Mouse (Mus musculus): ENCODE measurements around the gene Olfr692. TPM values are rescaled to one million over a fixed set of nuclear protein-coding genes. Genes with fewer than 3 reads are reported as not detected.

Olfr692 gene
- total and polyA plus RNA-seq, 3 experiments = not detected

DNA sequence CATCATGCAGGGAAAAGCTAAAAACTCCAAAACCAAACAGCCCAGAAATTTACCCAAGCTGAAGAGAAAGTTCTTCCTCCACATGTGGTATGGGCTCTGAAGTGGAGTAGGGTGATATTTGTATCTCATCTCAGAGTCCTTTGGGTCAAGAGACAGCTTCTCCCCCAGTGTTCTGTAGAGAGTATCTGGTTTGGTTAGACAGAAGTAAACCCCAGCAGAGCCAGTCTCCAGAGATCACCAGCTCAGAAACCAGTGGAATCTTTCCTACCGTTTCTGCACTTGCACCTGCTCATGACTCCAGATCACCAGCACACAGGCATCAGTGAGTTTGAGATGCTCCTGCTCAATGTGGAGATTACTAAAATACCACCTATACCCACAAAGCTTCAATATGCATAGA is 34.0 kb upstream of the Olfr692 start, which contains the start of gene Olfr690:
Gene Olfr690, minus strand, starts transcription at position 101 of the 400 bp plus-strand sequence.
- Histone ChIP-seq H3K27ac (ENCODE audit: insufficient read depth, low read depth) (no peak within 1 kb of the TSS), H3K4me3 (replicated peaks in 1 of 3; ENCODE audit: low read depth in 2 of 3, low read length in 2 of 3, poor library complexity in 1 of 3) (no peak within 1 kb of the TSS), H3K9ac (ENCODE audit: insufficient read depth, low read depth) (no peak within 1 kb of the TSS), H3K79me2 (replicated peaks; ENCODE audit: control insufficient read depth, extremely low read depth, insufficient read depth, poor library complexity, severe bottlenecking) (no peaks in the 10 kb centered on the region), H3K9me3 (replicated peaks; ENCODE audit: low read length) (no peaks in the 10 kb centered on the region), H3K36me3 (replicated peaks in 1 of 2; ENCODE audit: control insufficient read depth in 1 of 2, insufficient read depth in 1 of 2, low read length in 1 of 2) (no peaks in the 10 kb centered on the region), H3K4me2 (ENCODE audit: insufficient read depth, low read depth, poor library complexity, severe bottlenecking) (no peak within 1 kb of the TSS), H3K27me3 (replicated peaks) (no peaks in the 10 kb centered on the region), H3K4me1 (ENCODE audit: control insufficient read depth in 1 of 2, insufficient read depth in 2 of 2) (no peaks in the 10 kb centered on the region)
- TF ChIP-seq KAT2A (IDR thresholded peaks at IDR 0.05; ENCODE audit: insufficient replicate concordance, low read length) (no peak), MYC (IDR thresholded peaks at IDR 0.05; ENCODE audit: low read depth, low read length) (no peak), MEF2A (IDR thresholded peaks at IDR 0.05; ENCODE audit: borderline replicate concordance, low read depth, low read length) (no peak), MAX (IDR thresholded peaks at IDR 0.05; ENCODE audit: low read length) (no peak), IRF4 (IDR thresholded peaks at IDR 0.05; ENCODE audit: low read depth, low read length) (no peak), SIN3A (IDR thresholded peaks at IDR 0.05; ENCODE audit: low read length) (no peak), USF2 (conservative IDR thresholded peaks at IDR 0.05; ENCODE audit: low read depth, low read length) (no peak), POLR2A (IDR thresholded peaks at IDR 0.05; ENCODE audit: low read depth, low read length) (no peak), TCF12 (IDR thresholded peaks at IDR 0.05; ENCODE audit: low read depth, low read length) (no peak), SMC3 (IDR thresholded peaks at IDR 0.05; ENCODE audit: low read depth, low read length) (no peak), ZNF384 (IDR thresholded peaks at IDR 0.05; ENCODE audit: low read depth, low read length) (no peak), EP300 (IDR thresholded peaks at IDR 0.05; ENCODE audit: low read length) (no peak), PAX5 (IDR thresholded peaks at IDR 0.05; ENCODE audit: low read length) (no peak), USF1 (IDR thresholded peaks at IDR 0.05; ENCODE audit: low read depth, low read length) (no peak)
- in situ Hi-C loops (cut with MboI; ENCODE audit: low pct_ligation_motif_present, low pct_unique_long_range_greater_than_20kb, low sequenced_read_pairs) (loop anchor here (10.0 kb wide), 1 partner anchor 51 kb away; no protein-coding TSS in a partner anchor), dilution Hi-C loops (cut with MboI; ENCODE audit: extremely low pct_ligation_motif_present, extremely low pct_unique_long_range_greater_than_20kb, low sequenced_read_pairs) (no loop called here)
- no peak for DNase-seq (ENCODE audit: extremely low read depth)

DNA sequence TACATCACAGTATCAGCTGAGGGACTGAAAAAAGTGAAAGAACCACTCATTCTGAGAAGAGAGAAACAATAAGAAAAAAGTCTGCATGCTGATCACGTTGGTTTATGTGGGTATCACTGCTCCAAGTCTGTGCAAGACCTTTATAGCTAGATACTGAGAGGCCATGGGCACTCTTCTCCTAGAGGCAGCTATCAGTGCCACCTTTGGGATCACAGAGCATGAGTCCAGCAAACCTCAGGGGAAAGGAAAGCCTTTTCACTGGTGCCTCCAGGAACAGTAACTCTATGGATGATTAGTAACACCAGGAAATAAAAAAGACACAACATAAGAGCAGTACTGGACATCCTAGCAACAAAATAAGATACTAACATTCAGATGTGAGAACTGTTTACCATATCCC is 25.9 kb upstream of the Olfr692 start, which contains the start of gene Olfr691:
Gene Olfr691, minus strand, starts transcription at position 101 of the 400 bp plus-strand sequence.
- peaks cover 1% of the 10 kb centered on the region for H3K27me3 ChIP-seq (replicated peaks)
- H3K4me2 ChIP-seq (ENCODE audit: insufficient read depth, low read depth, poor library complexity, severe bottlenecking) = no peak within 1 kb of the TSS
- H3K36me3 ChIP-seq (replicated peaks in 1 of 2; ENCODE audit: control insufficient read depth in 1 of 2, insufficient read depth in 1 of 2, low read length in 1 of 2) = no peaks in the 10 kb centered on the region
- dilution Hi-C loops (cut with MboI; ENCODE audit: extremely low pct_ligation_motif_present, extremely low pct_unique_long_range_greater_than_20kb, low sequenced_read_pairs) (no loop called here), in situ Hi-C loops (cut with MboI; ENCODE audit: low pct_ligation_motif_present, low pct_unique_long_range_greater_than_20kb, low sequenced_read_pairs) (no loop called here)
- no peak within 1 kb of the TSS for H3K4me3 ChIP-seq (replicated peaks in 1 of 3; ENCODE audit: low read depth in 2 of 3, low read length in 2 of 3, poor library complexity in 1 of 3)
- H3K9me3 ChIP-seq (replicated peaks; ENCODE audit: low read length) = no peaks in the 10 kb centered on the region
- no peak within 1 kb of the TSS for H3K27ac ChIP-seq (ENCODE audit: insufficient read depth, low read depth)
- H3K9ac ChIP-seq (ENCODE audit: insufficient read depth, low read depth) = no peak within 1 kb of the TSS
- H3K79me2 ChIP-seq (replicated peaks; ENCODE audit: control insufficient read depth, extremely low read depth, insufficient read depth, poor library complexity, severe bottlenecking) = no peaks in the 10 kb centered on the region
- TF ChIP-seq BHLHE40 (IDR thresholded peaks at IDR 0.05; ENCODE audit: low read depth, low read length) = peak; percentile 39; the same call in 1 of the 2 replicates
- no peak for TF ChIP-seq MAX (IDR thresholded peaks at IDR 0.05; ENCODE audit: low read length)
- DNase-seq (ENCODE audit: extremely low read depth) = peak; percentile 0
- no peaks in the 10 kb centered on the region for H3K4me1 ChIP-seq (ENCODE audit: control insufficient read depth in 1 of 2, insufficient read depth in 2 of 2)

DNA sequence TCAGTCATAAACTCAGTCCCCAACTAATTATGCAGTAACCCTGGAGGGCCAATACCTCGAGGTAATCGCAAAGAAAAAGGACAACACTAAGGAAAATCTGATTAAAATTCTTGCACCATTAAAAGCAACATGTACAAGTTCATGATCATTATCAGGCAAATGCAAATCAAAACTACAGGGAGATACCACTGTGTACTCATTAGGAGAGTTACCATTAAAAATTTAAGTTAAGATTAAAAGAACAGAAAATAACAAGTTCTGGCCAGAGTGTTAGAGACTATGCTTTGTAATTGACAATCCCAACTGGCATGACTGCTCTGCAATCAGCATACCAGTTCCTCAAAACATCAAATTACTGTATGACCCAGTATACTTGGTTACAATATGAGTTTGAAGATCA is 25.3 kb upstream of the Olfr692 start:
- Histone ChIP-seq H3K27ac (ENCODE audit: insufficient read depth, low read depth) (no peak overlapping the region), H3K36me3 (replicated peaks in 1 of 2; ENCODE audit: control insufficient read depth in 1 of 2, insufficient read depth in 1 of 2, low read length in 1 of 2) (no peaks in the 10 kb centered on the region), H3K4me2 (ENCODE audit: insufficient read depth, low read depth, poor library complexity, severe bottlenecking) (no peak overlapping the region), H3K79me2 (replicated peaks; ENCODE audit: control insufficient read depth, extremely low read depth, insufficient read depth, poor library complexity, severe bottlenecking) (no peaks in the 10 kb centered on the region), H3K27me3 (replicated peaks) (peaks cover 1% of the 10 kb centered on the region), H3K4me1 (ENCODE audit: control insufficient read depth in 1 of 2, insufficient read depth in 2 of 2) (no peaks in the 10 kb centered on the region), H3K9ac (ENCODE audit: insufficient read depth, low read depth) (no peak overlapping the region), H3K9me3 (replicated peaks; ENCODE audit: low read length) (no peaks in the 10 kb centered on the region), H3K4me3 (replicated peaks in 1 of 3; ENCODE audit: low read depth in 2 of 3, low read length in 2 of 3, poor library complexity in 1 of 3) (no peak overlapping the region)
- no peak for DNase-seq (ENCODE audit: extremely low read depth)
- dilution Hi-C loops (cut with MboI; ENCODE audit: extremely low pct_ligation_motif_present, extremely low pct_unique_long_range_greater_than_20kb, low sequenced_read_pairs) (no loop called here), in situ Hi-C loops (cut with MboI; ENCODE audit: low pct_ligation_motif_present, low pct_unique_long_range_greater_than_20kb, low sequenced_read_pairs) (no loop called here)
- TF ChIP-seq ZMIZ1 (IDR thresholded peaks at IDR 0.05; ENCODE audit: low read depth, low read length) (no peak), USF2 (conservative IDR thresholded peaks at IDR 0.05; ENCODE audit: low read depth, low read length) (no peak), E2F4 (IDR thresholded peaks at IDR 0.05; ENCODE audit: insufficient replicate concordance, low read depth, low read length) (no peak), ZC3H11A (IDR thresholded peaks at IDR 0.05; ENCODE audit: low read depth, low read length) (no peak), TCF12 (IDR thresholded peaks at IDR 0.05; ENCODE audit: low read depth, low read length) (no peak), BHLHE40 (IDR thresholded peaks at IDR 0.05; ENCODE audit: low read depth, low read length) (no peak), NRF1 (IDR thresholded peaks at IDR 0.05; ENCODE audit: low read depth, low read length) (no peak), ZNF384 (IDR thresholded peaks at IDR 0.05; ENCODE audit: low read depth, low read length) (no peak), MAZ (IDR thresholded peaks at IDR 0.05; ENCODE audit: low read depth, low read length) (no peak), GABPA (IDR thresholded peaks at IDR 0.05; ENCODE audit: insufficient replicate concordance, low read depth, low read length) (no peak), CHD2 (IDR thresholded peaks at IDR 0.05; ENCODE audit: low read length) (no peak), POLR2AphosphoS2 (IDR thresholded peaks at IDR 0.05; ENCODE audit: low read depth, low read length) (no peak), RAD21 (IDR thresholded peaks at IDR 0.05; ENCODE audit: low read depth, low read length) (no peak), TBP (conservative IDR thresholded peaks at IDR 0.05; ENCODE audit: low read depth, low read length) (no peak), UBTF (IDR thresholded peaks at IDR 0.05; ENCODE audit: low read depth, low read length) (no peak)

Measured in CH12.LX (cell line).